ENCODE assay signal across 13 mouse cellular contexts in the genomic region with DNA sequence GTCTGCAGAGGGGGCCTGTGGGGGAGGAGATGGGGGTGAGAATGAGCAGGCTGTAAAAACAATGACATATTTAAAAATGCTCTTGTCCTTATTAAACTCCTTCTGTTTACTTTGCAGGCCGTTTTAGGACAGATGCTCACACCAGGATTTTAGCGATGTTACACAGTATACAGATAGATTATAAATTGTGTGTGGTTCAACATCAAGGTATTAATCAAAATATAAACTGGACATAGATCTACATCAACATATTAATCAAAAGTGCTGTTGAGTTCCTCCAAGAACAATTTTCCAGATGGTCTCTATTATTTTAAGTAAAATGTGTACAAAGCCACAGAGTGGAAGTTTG. TPM values are rescaled to one million over a fixed set of nuclear protein-coding genes. Genes with fewer than 3 reads are reported as not detected.
DNase-seq lines count a peak whose midpoint lies in the region; ATAC-seq and TF ChIP-seq lines count a peak whose summit lies in the region.
"Had no signal": no experiment of that assay in that cellular context is flagged by ENCODE, and none has a peak within 500 bp of the region (broad histone marks: within the 10 kb centered on the region; RNA-seq: fewer than 3 reads in every experiment).

No protein-coding gene starts in this region.

- peaks cover 15% of the 10 kb centered on the region for H3K9me3 ChIP-seq in kidney, embryonic 16.5 days (ENCODE audit: low read length)
- peaks cover 17% of the 10 kb centered on the region; the same call in 1 of the 2 replicates for H3K9me3 ChIP-seq in midbrain, embryonic 15.5 days
- H3K9me3 ChIP-seq in midbrain, embryonic 14.5 days (ENCODE audit: control insufficient read depth, low read length): peaks cover 20% of the 10 kb centered on the region
- H3K9me3 ChIP-seq in intestine, postnatal 0 days (ENCODE audit: control insufficient read depth): no peaks in the 10 kb centered on the region
- 0 out of 2 replicates have a peak, but pooled peaks cover 4% of the 10 kb centered on the region for H3K9me3 ChIP-seq in stomach, embryonic 15.5 days

- ATAC-seq in kidney, embryonic 16.5 days (ENCODE audit: low FRiP score, low TSS enrichment): no peak
- 0 out of 2 replicates have a peak, but pooled peaks have one; percentile 6 for ATAC-seq in midbrain, embryonic 15.5 days (replicated peaks)
- ATAC-seq in midbrain, embryonic 14.5 days (ENCODE audit: low FRiP score, low TSS enrichment): no peak
- ATAC-seq in intestine, postnatal 0 days: no peak
- peak; percentile 32; the same call in 1 of the 2 replicates for ATAC-seq in stomach, embryonic 15.5 days (ENCODE audit: insufficient read depth, low FRiP score, low read depth)

- peaks cover 12% of the 10 kb centered on the region; the same call in 1 of the 2 replicates for H3K36me3 ChIP-seq in kidney, embryonic 16.5 days (ENCODE audit: insufficient read depth, low read length)
- H3K36me3 ChIP-seq in kidney, adult 2 months (ENCODE audit: control insufficient read depth, insufficient read depth, low read length): no peaks in the 10 kb centered on the region
- H3K36me3 ChIP-seq in midbrain, embryonic 15.5 days (replicated peaks): no peaks in the 10 kb centered on the region
- no peaks in the 10 kb centered on the region for H3K36me3 ChIP-seq in midbrain, embryonic 14.5 days (ENCODE audit: control insufficient read depth, insufficient read depth, low read length)
- no peaks in the 10 kb centered on the region for H3K36me3 ChIP-seq in intestine, postnatal 0 days (ENCODE audit: control insufficient read depth, insufficient read depth)
- H3K36me3 ChIP-seq in stomach, embryonic 15.5 days: no peaks in the 10 kb centered on the region
- H3K36me3 ChIP-seq: hindbrain, embryonic 12.5 days had no signal

- no peak overlapping the region for H3K4me3 ChIP-seq in kidney, embryonic 16.5 days (ENCODE audit: low read length)
- H3K4me3 ChIP-seq in kidney, adult 2 months (ENCODE audit: insufficient read depth, low read depth, low read length): no peak overlapping the region
- no peak overlapping the region for H3K4me3 ChIP-seq in midbrain, embryonic 15.5 days
- H3K4me3 ChIP-seq in midbrain, embryonic 14.5 days (replicated peaks; ENCODE audit: low read depth, low read length): no peak overlapping the region
- H3K4me3 ChIP-seq in intestine, postnatal 0 days (ENCODE audit: low read depth, low read length): no peak overlapping the region
- H3K4me3 ChIP-seq in stomach, embryonic 15.5 days (replicated peaks): no peak overlapping the region
- H3K4me3 ChIP-seq: hindbrain, embryonic 12.5 days; myocyte had no signal

- 6% methylated on average over 2 of the region's 2 CpGs for WGBS in kidney, embryonic 16.5 days
- 51% methylated on average over 2 of the region's 2 CpGs for WGBS in kidney, adult 2 months
- 11% methylated on average over 2 of the region's 2 CpGs for WGBS in midbrain, embryonic 15.5 days
- WGBS in midbrain, embryonic 14.5 days: 11% methylated on average over 2 of the region's 2 CpGs
- 10% methylated on average over 2 of the region's 2 CpGs for WGBS in intestine, postnatal 0 days
- 6% methylated on average over 2 of the region's 2 CpGs for WGBS in stomach, embryonic 15.5 days

- H3K4me2 ChIP-seq in kidney, embryonic 16.5 days (replicated peaks; ENCODE audit: low read depth, low read length): 0 out of 2 replicates have a peak overlapping the region, but pooled peaks have one; percentile 16
- H3K4me2 ChIP-seq in midbrain, embryonic 15.5 days: no peak overlapping the region
- no peak overlapping the region for H3K4me2 ChIP-seq in midbrain, embryonic 14.5 days (ENCODE audit: low read length)
- H3K4me2 ChIP-seq in intestine, postnatal 0 days (replicated peaks; ENCODE audit: low read depth): 0 out of 2 replicates have a peak overlapping the region, but pooled peaks have one; percentile 27
- no peak overlapping the region for H3K4me2 ChIP-seq in stomach, embryonic 15.5 days
- H3K4me2 ChIP-seq: hindbrain, embryonic 12.5 days had no signal

- H3K27ac ChIP-seq in kidney, embryonic 16.5 days (ENCODE audit: low read length): peak overlapping the region; percentile 76
- no peak overlapping the region for H3K27ac ChIP-seq in kidney, adult 2 months (ENCODE audit: insufficient read depth, low read depth, low read length)
- no peak overlapping the region for H3K27ac ChIP-seq in midbrain, embryonic 15.5 days
- no peak overlapping the region for H3K27ac ChIP-seq in midbrain, embryonic 14.5 days (replicated peaks; ENCODE audit: low read depth, low read length)
- H3K27ac ChIP-seq in intestine, postnatal 0 days (ENCODE audit: low read depth, low read length): no peak overlapping the region
- peak overlapping the region; percentile 55 for H3K27ac ChIP-seq in stomach, embryonic 15.5 days

- no peak overlapping the region for H3K9ac ChIP-seq in kidney, embryonic 16.5 days (replicated peaks; ENCODE audit: low read length)
- no peak overlapping the region for H3K9ac ChIP-seq in midbrain, embryonic 15.5 days
- H3K9ac ChIP-seq in midbrain, embryonic 14.5 days (replicated peaks; ENCODE audit: low read length): no peak overlapping the region
- no peak overlapping the region for H3K9ac ChIP-seq in intestine, postnatal 0 days (ENCODE audit: low read depth, low read length)
- H3K9ac ChIP-seq in stomach, embryonic 15.5 days: no peak overlapping the region

- no peaks in the 10 kb centered on the region for H3K27me3 ChIP-seq in kidney, embryonic 16.5 days (ENCODE audit: insufficient read depth, low read length)
- H3K27me3 ChIP-seq in kidney, adult 2 months (replicated peaks; ENCODE audit: control insufficient read depth, insufficient read depth, low read length): no peaks in the 10 kb centered on the region
- H3K27me3 ChIP-seq in midbrain, embryonic 15.5 days (replicated peaks): peaks cover 28% of the 10 kb centered on the region; the same call in 1 of the 2 replicates
- H3K27me3 ChIP-seq in midbrain, embryonic 14.5 days (ENCODE audit: control insufficient read depth, insufficient read depth, low read length): peaks cover 20% of the 10 kb centered on the region; the same call in 1 of the 2 replicates
- H3K27me3 ChIP-seq in intestine, postnatal 0 days (replicated peaks; ENCODE audit: control insufficient read depth, insufficient read depth, low read length): 0 out of 2 replicates have a peak, but pooled peaks cover 7% of the 10 kb centered on the region
- H3K27me3 ChIP-seq in stomach, embryonic 15.5 days (replicated peaks): no peaks in the 10 kb centered on the region
- H3K27me3 ChIP-seq: CH12.LX had no signal

- TF ChIP-seq CTCF in kidney, adult 2 months (conservative IDR thresholded peaks at IDR 0.05; ENCODE audit: insufficient read depth, insufficient read length, low read depth, low read length): no peak
- no peak for TF ChIP-seq CTCF in intestine, postnatal 0 days (IDR thresholded peaks at IDR 0.05; ENCODE audit: low read depth)

- DNase-seq in kidney, adult 2 months: no peak
- no peak for DNase-seq in midbrain, embryonic 14.5 days
- DNase-seq in adrenal gland, postnatal 10 days: no peak
- DNase-seq: cerebellum, adult 18-20 months; layer of hippocampus, postnatal 36 days; thymus, postnatal 14 days had no signal

- TF ChIP-seq POLR2A in kidney, adult 2 months (IDR thresholded peaks at IDR 0.05; ENCODE audit: low read depth, low read length): no peak

- H3K4me1 ChIP-seq in kidney, embryonic 16.5 days (ENCODE audit: insufficient read depth, low read length): peaks cover 27% of the 10 kb centered on the region
- no peaks in the 10 kb centered on the region for H3K4me1 ChIP-seq in kidney, adult 2 months (ENCODE audit: control insufficient read depth, insufficient read depth, low read length)
- peaks cover 5% of the 10 kb centered on the region for H3K4me1 ChIP-seq in midbrain, embryonic 15.5 days
- no peaks in the 10 kb centered on the region; the same call in 1 of the 2 replicates for H3K4me1 ChIP-seq in midbrain, embryonic 14.5 days (ENCODE audit: control insufficient read depth, insufficient read depth, low read length)
- peaks cover 6% of the 10 kb centered on the region; the same call in 1 of the 2 replicates for H3K4me1 ChIP-seq in intestine, postnatal 0 days (replicated peaks; ENCODE audit: control insufficient read depth, insufficient read depth, low read length)
- H3K4me1 ChIP-seq in stomach, embryonic 15.5 days: 0 out of 2 replicates have a peak, but pooled peaks cover 5% of the 10 kb centered on the region

RNA-seq across cellular contexts. Expression of gene Spry1, which starts 27.3 kb away (rescaled TPM):
- 36.2 and 39.6 TPM in 2 replicates for polyA plus RNA-seq in kidney, embryonic 16.5 days (2015; fragmentation: Nextera tagmentation; extraction: Ambion mirVana)
- 47.3 and 50.2 TPM in 2 replicates for polyA plus RNA-seq in kidney, adult 2 months (2012; rRNA removed)
- 7.1 and 7.9 TPM in 2 replicates for polyA plus RNA-seq in midbrain, embryonic 15.5 days (2015; fragmentation: Nextera tagmentation; extraction: Ambion mirVana)
- 7.1 and 7.2 TPM in 2 replicates for polyA plus RNA-seq in midbrain, embryonic 14.5 days (2014; fragmentation: Nextera tagmentation; extraction: Ambion mirVana)
- 7.9 and 9.2 TPM in 2 replicates for polyA plus RNA-seq in intestine, postnatal 0 days (2015; fragmentation: Nextera tagmentation; extraction: Ambion mirVana)
- 13.6 and 15.2 TPM in 2 replicates for polyA plus RNA-seq in stomach, embryonic 15.5 days (2015; fragmentation: Nextera tagmentation; extraction: Ambion mirVana)
- total RNA-seq in adrenal gland, postnatal 10 days (2021): 10 to 100 TPM; 25.1 to 30.2 TPM
- total RNA-seq: CH12.LX had no signal

RNA-seq across cellular contexts. Expression of gene Gm5148, which starts 57.2 kb away (rescaled TPM):
- polyA plus RNA-seq in kidney, embryonic 16.5 days (2015; fragmentation: Nextera tagmentation; extraction: Ambion mirVana): 7.5 and 9.6 TPM in 2 replicates
- 9.3 and 10.8 TPM in 2 replicates for polyA plus RNA-seq in kidney, adult 2 months (2012; rRNA removed)
- 12.4 and 15.4 TPM in 2 replicates for polyA plus RNA-seq in midbrain, embryonic 15.5 days (2015; fragmentation: Nextera tagmentation; extraction: Ambion mirVana)
- 12.9 and 18.5 TPM in 2 replicates for polyA plus RNA-seq in midbrain, embryonic 14.5 days (2014; fragmentation: Nextera tagmentation; extraction: Ambion mirVana)
- polyA plus RNA-seq in intestine, postnatal 0 days (2015; fragmentation: Nextera tagmentation; extraction: Ambion mirVana): 4.5 and 5.7 TPM in 2 replicates
- polyA plus RNA-seq in stomach, embryonic 15.5 days (2015; fragmentation: Nextera tagmentation; extraction: Ambion mirVana): 5.9 and 6.0 TPM in 2 replicates
- total RNA-seq in adrenal gland, postnatal 10 days (2021): 1 to 10 TPM in 1 of 2 experiments, under 1 TPM in 1; 0.39 to 1.1 TPM

Comparison
In these comparisons a context has a peak if more than half of its experiments do, and no peak if none do; other contexts are left out.
1. ATAC-seq: peak in midbrain, embryonic 15.5 days (single experiment) and stomach, embryonic 15.5 days (single experiment); none in kidney, embryonic 16.5 days (single experiment), midbrain, embryonic 14.5 days (single experiment) and intestine, postnatal 0 days (single experiment).
2. H3K27ac ChIP-seq: peak in kidney, embryonic 16.5 days (single experiment) and stomach, embryonic 15.5 days (single experiment); none in kidney, adult 2 months (single experiment), midbrain, embryonic 15.5 days (single experiment), midbrain, embryonic 14.5 days (single experiment) and intestine, postnatal 0 days (single experiment).
3. H3K4me2 ChIP-seq: peak in kidney, embryonic 16.5 days (single experiment) and intestine, postnatal 0 days (single experiment); none in midbrain, embryonic 15.5 days (single experiment), midbrain, embryonic 14.5 days (single experiment) and stomach, embryonic 15.5 days (single experiment).